ENCODE assay signal across 11 mouse cellular contexts in genomic region chr17:55367464-55368207, GRCm38 (mm10).
DNase-seq lines count a peak whose midpoint lies in the region; ATAC-seq and TF ChIP-seq lines count a peak whose summit lies in the region.
"Had no signal": no experiment of that assay in that cellular context is flagged by ENCODE, and none has a peak within 500 bp of the region (broad histone marks: within the 10 kb centered on the region; RNA-seq: fewer than 3 reads in every experiment).

No protein-coding gene starts in this region.

- H3K27me3 ChIP-seq in forebrain, embryonic 12.5 days, result no peaks in the 10 kb centered on the region
- no peaks in the 10 kb centered on the region for H3K27me3 ChIP-seq in midbrain, postnatal 0 days (ENCODE audit: insufficient read depth, low read length)
- H3K27me3 ChIP-seq in thymus, adult 2 months (ENCODE audit: control insufficient read depth, insufficient read depth, low read length), result no peaks in the 10 kb centered on the region

- no peaks in the 10 kb centered on the region for H3K4me1 ChIP-seq in forebrain, embryonic 12.5 days
- H3K4me1 ChIP-seq in midbrain, postnatal 0 days (ENCODE audit: insufficient read depth, low read length), result peaks cover 5% of the 10 kb centered on the region; the same call in 1 of the 2 replicates
- H3K4me1 ChIP-seq in thymus, adult 2 months (replicated peaks; ENCODE audit: control insufficient read depth, insufficient read depth, low read length), result no peaks in the 10 kb centered on the region
- H3K4me1 ChIP-seq: heart, embryonic 10.5 days had no signal

- no peak overlapping the region for H3K4me3 ChIP-seq in forebrain, embryonic 12.5 days (replicated peaks)
- no peak overlapping the region for H3K4me3 ChIP-seq in midbrain, postnatal 0 days (ENCODE audit: low read depth, low read length)
- H3K4me3 ChIP-seq in thymus, adult 2 months (ENCODE audit: control insufficient read depth, insufficient read depth, low read length), result no peak overlapping the region
- H3K4me3 ChIP-seq: heart, embryonic 10.5 days had no signal

- H3K27ac ChIP-seq in forebrain, embryonic 12.5 days, result no peak overlapping the region
- peak overlapping the region; percentile 82 for H3K27ac ChIP-seq in midbrain, postnatal 0 days (ENCODE audit: low read depth, low read length)
- H3K27ac ChIP-seq in thymus, adult 2 months (ENCODE audit: control insufficient read depth, insufficient read depth, low read length), result no peak overlapping the region
- H3K27ac ChIP-seq: heart, embryonic 10.5 days had no signal

- TF ChIP-seq POLR2A in thymus, adult 2 months (IDR thresholded peaks at IDR 0.05; ENCODE audit: control insufficient read depth, extremely low read depth, insufficient read depth, low read length, poor library complexity), result no peak

- H3K9me3 ChIP-seq in forebrain, embryonic 12.5 days, result no peaks in the 10 kb centered on the region
- H3K9me3 ChIP-seq in midbrain, postnatal 0 days (ENCODE audit: low read length), result no peaks in the 10 kb centered on the region
- H3K9me3 ChIP-seq: heart, embryonic 10.5 days had no signal

- peak; percentile 9; the same call in 1 of the 2 replicates for ATAC-seq in forebrain, embryonic 12.5 days (ENCODE audit: low FRiP score)
- ATAC-seq in midbrain, postnatal 0 days (ENCODE audit: low FRiP score), result peak; percentile 97

- 83% methylated on average over 7 of the region's 7 CpGs for WGBS in forebrain, embryonic 12.5 days
- WGBS in midbrain, postnatal 0 days, result 50% methylated on average over 7 of the region's 7 CpGs
- WGBS in thymus, adult 2 months, result 91% methylated on average over 7 of the region's 7 CpGs

- no peaks in the 10 kb centered on the region for H3K36me3 ChIP-seq in forebrain, embryonic 12.5 days (replicated peaks)
- no peaks in the 10 kb centered on the region for H3K36me3 ChIP-seq in midbrain, postnatal 0 days (ENCODE audit: insufficient read depth, low read length)
- H3K36me3 ChIP-seq in thymus, adult 2 months (ENCODE audit: control insufficient read depth, insufficient read depth, low read length), result no peaks in the 10 kb centered on the region
- H3K36me3 ChIP-seq: heart, embryonic 10.5 days had no signal

- H3K9ac ChIP-seq in forebrain, embryonic 12.5 days, result no peak overlapping the region
- H3K9ac ChIP-seq in midbrain, postnatal 0 days (replicated peaks; ENCODE audit: low read length, poor library complexity, severe bottlenecking), result no peak overlapping the region

- TF ChIP-seq CTCF in midbrain, postnatal 0 days (IDR thresholded peaks at IDR 0.05), result no peak
- TF ChIP-seq CTCF in thymus, adult 2 months (IDR thresholded peaks at IDR 0.05; ENCODE audit: borderline replicate concordance, control insufficient read depth, extremely low read depth, insufficient read depth, low read length, poor library complexity), result no peak

- no peak overlapping the region for H3K4me2 ChIP-seq in forebrain, embryonic 12.5 days
- no peak overlapping the region for H3K4me2 ChIP-seq in midbrain, postnatal 0 days (ENCODE audit: low read depth, low read length, poor library complexity, severe bottlenecking)

- peak; percentile 1 to 42 for DNase-seq in frontal cortex, adult 2 months (ENCODE audit: extremely low spot score in 1 of 2, low spot score in 1 of 2)
- DNase-seq in frontal cortex, postnatal 14 days (ENCODE audit: low spot score in 2 of 2), result no peak
- DNase-seq in layer of hippocampus, adult 9-11 months, result peak; percentile 24
- DNase-seq in midbrain, postnatal 0 days (ENCODE audit: low spot score), result peak; percentile 74
- no peak for DNase-seq in heart, adult 11 months
- DNase-seq in cerebellum, adult 9-11 months, result no peak
- no peak for DNase-seq in thymus, adult 2 months
- DNase-seq: kidney, postnatal 10 days; lung, postnatal 4 days had no signal

Comparison
In these comparisons a context has a peak if more than half of its experiments do, and no peak if none do; other contexts are left out.
1. DNase-seq: peak in frontal cortex, adult 2 months (2 of 2), layer of hippocampus, adult 9-11 months (single experiment) and midbrain, postnatal 0 days (single experiment); none in frontal cortex, postnatal 14 days (0 of 2), heart, adult 11 months (single experiment), cerebellum, adult 9-11 months (single experiment) and thymus, adult 2 months (single experiment).